Mouse (Mus musculus) thymus, postnatal 14 days (tissue): Measurements from ENCODE around the gene Xbp1.

Experiments
- DNase-seq: peaks from one replicate; pipeline ENCODE4 v3.0.0; 2021

Gene Xbp1

GRCm38 (mm10) chr11:5575046-5575445 is 54.6 kb downstream of the Xbp1 start:
- DNase-seq: no peak
